Mouse (Mus musculus): ENCODE results near the gene Heg1.
A peak's percentile ranks its signal among the peaks of the same experiment; 100 is the strongest.

Heg1 gene

GRCm38 (mm10) chr16:33769848-33770247 is 85.7 kb downstream of the Heg1 start:
- DNase-seq (ENCODE audit: low spot score in 2 of 2) = no peak

GRCm38 (mm10) chr16:33770778-33771454 is 86.7 kb downstream of the Heg1 start:
- no peak for DNase-seq (ENCODE audit: low spot score in 2 of 2)

- no peak for DNase-seq (ENCODE audit: low spot score in 2 of 2)
These were observed 88.6 kb downstream of the Heg1 start for GRCm38 (mm10) chr16:33772809-33773208.

- DNase-seq (ENCODE audit: low spot score in 2 of 2) = no peak
These were observed 90.8 kb downstream of the Heg1 start for GRCm38 (mm10) chr16:33774972-33775371.

- no peak for DNase-seq (ENCODE audit: low spot score in 2 of 2)
These were observed 91.7 kb downstream of the Heg1 start for GRCm38 (mm10) chr16:33775733-33776335.

GRCm38 (mm10) chr16:33776766-33777529 is 92.8 kb downstream of the Heg1 start:
- no peak for DNase-seq (ENCODE audit: low spot score in 2 of 2)

- DNase-seq (ENCODE audit: low spot score in 2 of 2) = no peak
These were observed 93.4 kb downstream of the Heg1 start for GRCm38 (mm10) chr16:33777607-33778006.

GRCm38 (mm10) chr16:33781789-33782728 is 97.9 kb downstream of the Heg1 start:
- DNase-seq (ENCODE audit: low spot score in 2 of 2) = no peak

- DNase-seq (ENCODE audit: low spot score in 2 of 2) = no peak
These were observed 98.5 kb downstream of the Heg1 start for GRCm38 (mm10) chr16:33782729-33783091.

- DNase-seq (ENCODE audit: low spot score in 2 of 2) = no peak
These were observed 100.4 kb downstream of the Heg1 start for GRCm38 (mm10) chr16:33784547-33784946.

GRCm38 (mm10) chr16:33785092-33785704 is 101.0 kb downstream of the Heg1 start:
- DNase-seq (ENCODE audit: low spot score in 2 of 2) = no peak

GRCm38 (mm10) chr16:33786657-33787390 is 102.7 kb downstream of the Heg1 start:
- no peak for DNase-seq (ENCODE audit: low spot score in 2 of 2)

GRCm38 (mm10) chr16:33793846-33794791 is 109.9 kb downstream of the Heg1 start, which contains the start of gene Muc13:
Muc13 (plus strand) TSS chr16:33794037.
- no peak for DNase-seq (ENCODE audit: low spot score in 2 of 2)

GRCm38 (mm10) chr16:33795106-33795505 is 110.9 kb downstream of the Heg1 start:
- no peak for DNase-seq (ENCODE audit: low spot score in 2 of 2)

GRCm38 (mm10) chr16:33795887-33796286 is 111.7 kb downstream of the Heg1 start:
- DNase-seq (ENCODE audit: low spot score in 2 of 2) = no peak

GRCm38 (mm10) chr16:33796756-33797155 is 112.6 kb downstream of the Heg1 start:
- DNase-seq (ENCODE audit: low spot score in 2 of 2) = no peak

- peak; percentile 25 to 59 for DNase-seq (ENCODE audit: low spot score in 2 of 2)
These were observed 113.7 kb downstream of the Heg1 start for GRCm38 (mm10) chr16:33797860-33798259.

GRCm38 (mm10) chr16:33810002-33810401 is 125.8 kb downstream of the Heg1 start:
- peak in 1 of 2 experiments; percentile 26 for DNase-seq (ENCODE audit: low spot score in 2 of 2)

- no peak for DNase-seq (ENCODE audit: low spot score in 2 of 2)
These were observed 134.4 kb downstream of the Heg1 start for GRCm38 (mm10) chr16:33818413-33819165.

All from spleen, postnatal 10 days (tissue).